Mouse (Mus musculus) frontal cortex, postnatal 36 days (tissue): ENCODE data around the gene Zfp735.

Experiments used
- DNase-seq, 2 experiments: peaks; one replicate each; pipeline ENCODE4 v3.0.0; 2022; ENCODE audit warnings: low spot score in 2 of 2

The Zfp735 gene

DNA sequence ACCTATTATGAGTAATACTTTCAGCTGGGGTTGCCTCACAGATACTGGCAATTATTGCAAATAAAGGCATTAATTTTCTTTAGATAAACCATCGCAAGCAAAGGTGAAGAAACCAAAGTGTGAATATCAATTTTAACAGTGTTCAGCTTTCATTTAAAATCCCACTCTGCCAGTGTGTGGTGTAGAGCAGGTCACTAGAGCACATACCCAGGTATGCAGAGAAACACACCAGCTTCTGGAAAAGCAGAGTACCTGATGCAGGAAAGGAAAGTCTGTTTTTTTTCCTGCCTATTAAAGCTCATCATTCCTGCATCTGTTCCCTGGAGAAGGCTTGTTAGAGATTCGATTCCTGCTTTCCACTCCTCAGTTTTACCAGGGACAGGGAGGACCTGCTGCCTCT, at the start of gene Zfp735:
TSS of gene Zfp735 (plus strand) at position 301 of the 400 bp plus-strand sequence.
- no peak for DNase-seq

DNA sequence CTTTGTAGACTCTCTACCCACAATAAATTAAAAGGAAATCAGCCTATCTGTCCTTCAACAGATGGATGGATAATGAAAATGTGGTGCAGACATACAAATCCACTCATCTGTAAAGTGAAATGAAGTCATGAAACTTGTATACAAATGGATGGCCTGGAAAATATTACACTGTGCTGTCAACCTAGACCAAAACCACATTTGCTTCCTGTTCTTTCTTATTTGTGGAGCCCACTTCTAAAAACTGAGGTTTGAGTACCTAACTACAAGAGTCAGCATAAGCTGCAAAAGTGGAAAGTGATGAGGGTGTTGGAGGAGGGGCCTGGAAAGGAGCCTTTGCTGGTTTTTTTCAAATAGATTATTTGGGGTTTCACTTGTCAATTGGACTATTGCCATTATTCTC, 70.5 kb downstream of the Zfp735 start:
- DNase-seq: no peak
